Mouse (Mus musculus): Measurements from ENCODE around the gene Elmsan1. TPM values are rescaled to one million over a fixed set of nuclear protein-coding genes. Genes with fewer than 3 reads are reported as not detected.

Elmsan1 gene
- total and polyA plus RNA-seq, 3 experiments = 2.2 to 14.3 (median 5.6) TPM

DNA sequence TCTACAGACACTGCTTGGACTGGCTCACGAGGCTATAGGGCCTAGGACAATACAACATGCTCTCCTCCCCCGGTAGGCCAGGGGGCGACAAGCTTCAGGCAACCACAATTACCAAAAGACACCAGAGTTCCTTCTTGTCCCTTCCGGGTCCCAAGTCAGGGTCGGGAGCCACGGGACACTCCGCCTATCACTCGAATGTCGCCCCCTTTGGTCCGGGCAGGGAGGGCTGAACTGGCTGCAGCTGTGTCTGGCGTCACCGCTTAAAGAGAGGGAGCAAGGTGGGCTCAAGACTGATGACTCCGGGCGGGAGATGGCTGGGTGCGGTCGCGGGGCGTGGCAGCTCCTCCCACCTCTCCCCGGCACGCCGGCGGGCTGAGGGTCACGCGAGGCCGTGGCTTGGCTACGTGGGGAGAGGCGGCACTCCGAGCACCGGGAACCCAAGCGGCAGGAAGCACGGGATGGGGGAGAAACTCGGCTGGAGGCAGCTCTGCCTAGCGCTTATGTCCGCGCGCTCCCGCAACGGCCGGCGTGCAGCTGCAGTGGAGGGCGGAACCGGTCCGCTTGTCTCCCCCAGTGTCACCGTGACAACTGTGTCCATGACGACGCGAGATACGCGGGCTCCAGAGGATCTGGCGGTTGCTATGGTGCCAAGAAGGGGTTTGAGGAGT lies 70.6 kb downstream of the Elmsan1 start, which contains the start of gene Pnma1:
Gene Pnma1 (minus strand): TSS at position 536 of the 668 bp plus-strand sequence.
- no peak within 1 kb of the TSS for H3K9ac ChIP-seq (ENCODE audit: insufficient read depth, low read depth)
- no peak within 1 kb of the TSS for H3K4me2 ChIP-seq (ENCODE audit: insufficient read depth, low read depth, poor library complexity, severe bottlenecking)
- H3K79me2 ChIP-seq (replicated peaks; ENCODE audit: control insufficient read depth, extremely low read depth, insufficient read depth, poor library complexity, severe bottlenecking) = no peaks in the 10 kb centered on the region
- peaks cover 21 to 71% of the 10 kb centered on the region in 2 experiments for H3K36me3 ChIP-seq (replicated peaks in 1 of 2; ENCODE audit: control insufficient read depth in 1 of 2, insufficient read depth in 1 of 2, low read length in 1 of 2)
- no peaks in the 10 kb centered on the region for H3K27me3 ChIP-seq (replicated peaks)
- no peak for DNase-seq (ENCODE audit: extremely low read depth)
- dilution Hi-C loops (cut with MboI; ENCODE audit: extremely low pct_ligation_motif_present, extremely low pct_unique_long_range_greater_than_20kb, low sequenced_read_pairs) (no loop called here), in situ Hi-C loops (cut with MboI; ENCODE audit: low pct_ligation_motif_present, low pct_unique_long_range_greater_than_20kb, low sequenced_read_pairs) (no loop called here)
- no peak within 1 kb of the TSS for H3K27ac ChIP-seq (ENCODE audit: insufficient read depth, low read depth)
- no peaks in the 10 kb centered on the region for H3K4me1 ChIP-seq (ENCODE audit: control insufficient read depth in 1 of 2, insufficient read depth in 2 of 2)
- H3K4me3 ChIP-seq (replicated peaks in 1 of 3; ENCODE audit: low read depth in 2 of 3, low read length in 2 of 3, poor library complexity in 1 of 3) = no peak within 1 kb of the TSS
- TF ChIP-seq ZNF384 (IDR thresholded peaks at IDR 0.05; ENCODE audit: low read depth, low read length) = no peak
- H3K9me3 ChIP-seq (replicated peaks; ENCODE audit: low read length) = no peaks in the 10 kb centered on the region

DNA sequence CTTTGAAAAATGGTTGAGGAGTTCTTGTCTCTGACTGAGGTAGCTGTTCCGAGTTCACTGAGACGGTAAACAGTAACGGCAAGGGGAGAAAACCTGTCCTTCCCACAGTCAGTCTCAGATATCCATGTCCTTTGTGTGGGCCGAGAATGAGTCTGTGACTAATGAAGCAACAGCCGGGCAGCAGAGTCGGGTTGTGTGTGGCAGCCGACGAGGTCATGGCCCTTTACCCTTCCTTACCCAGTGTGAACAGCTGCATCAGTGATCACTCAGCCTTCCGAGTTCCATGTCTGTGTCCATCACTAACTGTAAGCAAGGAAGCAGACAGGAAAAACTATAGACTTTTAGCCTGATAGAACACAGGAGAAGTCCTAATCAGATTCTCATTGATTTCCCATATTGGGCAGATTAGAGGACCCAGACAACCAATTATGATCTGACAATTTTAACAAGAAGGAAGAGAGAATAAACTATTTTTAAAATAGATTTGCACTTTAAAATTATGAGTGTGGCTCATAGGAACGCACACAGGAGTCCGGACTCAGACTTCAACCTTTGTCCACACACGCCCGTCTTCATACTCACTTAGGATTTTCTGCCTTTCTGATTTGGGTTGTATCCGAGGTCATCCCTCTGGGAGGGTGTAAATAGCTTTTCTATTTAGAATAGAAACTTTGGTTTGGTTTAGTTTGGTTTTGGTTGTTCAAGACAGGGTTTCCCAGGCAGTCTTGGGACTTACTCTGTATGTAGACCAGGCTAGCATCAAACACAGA lies 76.2 kb downstream of the Elmsan1 start:
- no peak overlapping the region for H3K4me3 ChIP-seq (replicated peaks in 1 of 3; ENCODE audit: low read depth in 2 of 3, low read length in 2 of 3, poor library complexity in 1 of 3)
- dilution Hi-C loops (cut with MboI; ENCODE audit: extremely low pct_ligation_motif_present, extremely low pct_unique_long_range_greater_than_20kb, low sequenced_read_pairs) (no loop called here), in situ Hi-C loops (cut with MboI; ENCODE audit: low pct_ligation_motif_present, low pct_unique_long_range_greater_than_20kb, low sequenced_read_pairs) (no loop called here)
- no peaks in the 10 kb centered on the region for H3K79me2 ChIP-seq (replicated peaks; ENCODE audit: control insufficient read depth, extremely low read depth, insufficient read depth, poor library complexity, severe bottlenecking)
- no peak overlapping the region for H3K9ac ChIP-seq (ENCODE audit: insufficient read depth, low read depth)
- H3K4me2 ChIP-seq (ENCODE audit: insufficient read depth, low read depth, poor library complexity, severe bottlenecking) = no peak overlapping the region
- H3K27ac ChIP-seq (ENCODE audit: insufficient read depth, low read depth) = no peak overlapping the region
- no peak for DNase-seq (ENCODE audit: extremely low read depth)
- H3K9me3 ChIP-seq (replicated peaks; ENCODE audit: low read length) = no peaks in the 10 kb centered on the region
- H3K4me1 ChIP-seq (ENCODE audit: control insufficient read depth in 1 of 2, insufficient read depth in 2 of 2) = no peaks in the 10 kb centered on the region
- H3K27me3 ChIP-seq (replicated peaks) = no peaks in the 10 kb centered on the region
- H3K36me3 ChIP-seq (replicated peaks in 1 of 2; ENCODE audit: control insufficient read depth in 1 of 2, insufficient read depth in 1 of 2, low read length in 1 of 2) = peaks cover 0 to 38% of the 10 kb centered on the region in 2 experiments
- TF ChIP-seq SMC3 (IDR thresholded peaks at IDR 0.05; ENCODE audit: low read depth, low read length) (no peak), ELF1 (IDR thresholded peaks at IDR 0.05; ENCODE audit: low read depth, low read length) (no peak)

DNA sequence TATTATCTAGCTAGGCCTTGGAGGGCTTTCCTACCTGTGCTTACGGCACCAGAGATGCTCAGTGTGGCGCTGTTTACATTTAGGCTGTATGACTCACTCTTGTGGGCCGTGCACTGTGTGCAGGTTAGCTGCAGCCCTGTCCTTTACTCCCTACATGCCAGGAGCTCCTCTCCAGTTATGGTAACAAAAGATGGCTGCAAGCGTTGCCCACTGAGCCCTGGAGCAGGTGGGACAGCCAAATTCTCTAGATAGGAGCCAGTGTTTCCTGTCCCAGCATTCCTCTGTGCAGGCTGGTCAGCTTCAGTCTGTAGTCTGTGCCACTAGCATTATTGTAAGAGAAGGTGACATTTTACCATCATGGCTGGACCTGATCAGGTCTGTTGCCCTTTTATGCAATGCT lies 77.4 kb downstream of the Elmsan1 start:
- DNase-seq (ENCODE audit: extremely low read depth) = no peak
- in situ Hi-C loops (cut with MboI; ENCODE audit: low pct_ligation_motif_present, low pct_unique_long_range_greater_than_20kb, low sequenced_read_pairs) (no loop called here), dilution Hi-C loops (cut with MboI; ENCODE audit: extremely low pct_ligation_motif_present, extremely low pct_unique_long_range_greater_than_20kb, low sequenced_read_pairs) (no loop called here)
- Histone ChIP-seq H3K27me3 (replicated peaks) (no peaks in the 10 kb centered on the region), H3K4me1 (ENCODE audit: control insufficient read depth in 1 of 2, insufficient read depth in 2 of 2) (no peaks in the 10 kb centered on the region), H3K79me2 (replicated peaks; ENCODE audit: control insufficient read depth, extremely low read depth, insufficient read depth, poor library complexity, severe bottlenecking) (no peaks in the 10 kb centered on the region), H3K9me3 (replicated peaks; ENCODE audit: low read length) (no peaks in the 10 kb centered on the region), H3K36me3 (replicated peaks in 1 of 2; ENCODE audit: control insufficient read depth in 1 of 2, insufficient read depth in 1 of 2, low read length in 1 of 2) (peaks cover 5 to 37% of the 10 kb centered on the region in 2 experiments), H3K27ac (ENCODE audit: insufficient read depth, low read depth) (no peak overlapping the region), H3K4me3 (replicated peaks in 1 of 3; ENCODE audit: low read depth in 2 of 3, low read length in 2 of 3, poor library complexity in 1 of 3) (no peak overlapping the region), H3K4me2 (ENCODE audit: insufficient read depth, low read depth, poor library complexity, severe bottlenecking) (no peak overlapping the region), H3K9ac (ENCODE audit: insufficient read depth, low read depth) (no peak overlapping the region)
- TF ChIP-seq CHD2 (IDR thresholded peaks at IDR 0.05; ENCODE audit: low read length) (no peak), ZC3H11A (IDR thresholded peaks at IDR 0.05; ENCODE audit: low read depth, low read length) (no peak), POLR2A (IDR thresholded peaks at IDR 0.05; ENCODE audit: low read depth, low read length) (no peak), RAD21 (IDR thresholded peaks at IDR 0.05; ENCODE audit: low read depth, low read length) (no peak), JUN (IDR thresholded peaks at IDR 0.05; ENCODE audit: insufficient read depth, low read depth, low read length) (no peak), USF2 (conservative IDR thresholded peaks at IDR 0.05; ENCODE audit: low read depth, low read length) (no peak), EP300 (IDR thresholded peaks at IDR 0.05; ENCODE audit: low read length) (no peak), MEF2A (IDR thresholded peaks at IDR 0.05; ENCODE audit: borderline replicate concordance, low read depth, low read length) (no peak), SMC3 (IDR thresholded peaks at IDR 0.05; ENCODE audit: low read depth, low read length) (no peak), PAX5 (IDR thresholded peaks at IDR 0.05; ENCODE audit: low read length) (no peak), ZNF384 (IDR thresholded peaks at IDR 0.05; ENCODE audit: low read depth, low read length) (no peak), E2F4 (IDR thresholded peaks at IDR 0.05; ENCODE audit: insufficient replicate concordance, low read depth, low read length) (no peak), POLR2AphosphoS2 (IDR thresholded peaks at IDR 0.05; ENCODE audit: low read depth, low read length) (no peak), JUND (conservative IDR thresholded peaks at IDR 0.05; ENCODE audit: low read depth, low read length) (no peak), ZMIZ1 (IDR thresholded peaks at IDR 0.05; ENCODE audit: low read depth, low read length) (no peak), SIN3A (IDR thresholded peaks at IDR 0.05; ENCODE audit: low read length) (no peak), CTCF (conservative IDR thresholded peaks at IDR 0.05 in 1 of 2, IDR thresholded peaks at IDR 0.05 in 1 of 2; ENCODE audit: low read depth in 2 of 2, low read length in 2 of 2) (no peak)
